Mouse (Mus musculus) embryonic facial prominence, embryonic 10.5 days (tissue): ENCODE results near the gene Atp9a. TPM values are rescaled to one million over a fixed set of nuclear protein-coding genes. Genes with fewer than 3 reads are reported as not detected.
A peak's percentile ranks its signal among the peaks of the same experiment; 100 is the strongest.

Source experiments
- DNase-seq: peaks from one replicate; pipeline ENCODE4 v3.0.0-alpha.2; 2017; ENCODE audit warnings: low spot score
- H3K27ac ChIP-seq: fragments of 300-500 bp; sonication (generic); replicated peaks from 2 replicates; pipeline ENCODE4 v1.5.1; 2016; ENCODE audit warnings: mild to moderate bottlenecking
- H3K27me3 ChIP-seq: fragments of 300-500 bp; sonication (generic); replicated peaks from 2 replicates; pipeline ENCODE4 v1.6.1; 2016; ENCODE audit warnings: low read depth, mild to moderate bottlenecking; ENCODE audit not compliant: poor library complexity, severe bottlenecking
- H3K36me3 ChIP-seq: fragments of 300-500 bp; sonication (generic); replicated peaks from 2 replicates; pipeline ENCODE4 v1.6.1; 2016; ENCODE audit warnings: mild to moderate bottlenecking, moderate library complexity
- H3K4me1 ChIP-seq: fragments of 300-500 bp; sonication (generic); 2 replicates; pipeline ENCODE4 v1.6.1; 2016
- H3K4me3 ChIP-seq: fragments of 300-500 bp; sonication (generic); 2 replicates; pipeline ENCODE4 v1.5.1; 2016; ENCODE audit warnings: mild to moderate bottlenecking, moderate library complexity
- H3K9me3 ChIP-seq: fragments of 300-500 bp; sonication (generic); 2 replicates; pipeline ENCODE4 v1.6.1; 2016; ENCODE audit warnings: mild to moderate bottlenecking
- WGBS: fragments of 180-500 bp; shearing (Covaris S2); methylation state at CpG from one replicate; pipeline ENCODE4 v1.1.7; 2016; 5-methylcytosine and 5-hydroxymethylcytosine counted together
- polyA plus RNA-seq: library from polyadenylated mRNA; unstranded; fragments of >200 nt; fragmentation: Nextera tagmentation; extraction: Ambion mirVana; gene quantifications from 2 replicates; pipeline ENCODE4 v1.2.1, GENCODE M21; 2016

Gene Atp9a
- polyA plus RNA-seq, 1 experiment from 2014 or later = 9.4 TPM

DNA sequence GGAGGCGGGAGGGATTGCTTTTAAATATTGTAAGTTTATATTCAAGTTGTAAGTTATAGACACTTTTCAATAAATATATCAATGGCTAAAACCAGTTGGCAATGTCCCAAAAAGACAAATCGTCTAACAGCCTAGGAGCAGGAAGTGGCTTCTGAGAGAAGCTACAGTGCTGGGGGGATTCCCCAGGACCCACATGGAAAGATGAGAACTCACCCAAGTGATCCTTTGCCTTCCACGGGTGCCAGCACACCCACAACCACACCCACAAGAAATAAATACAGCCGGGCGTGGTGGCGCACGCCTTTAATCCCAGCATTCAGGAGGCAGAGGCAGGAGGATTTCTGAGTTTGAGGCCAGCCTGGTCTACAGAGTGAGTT lies 47.2 kb downstream of the Atp9a start:
- Histone ChIP-seq H3K36me3 (peaks cover 9% of the 10 kb centered on the region; the same call in 1 of the 2 replicates), H3K4me1 (peaks cover 28% of the 10 kb centered on the region), H3K9me3 (peaks cover 3% of the 10 kb centered on the region; the same call in 1 of the 2 replicates), H3K27me3 (no peaks in the 10 kb centered on the region), H3K27ac (peak overlapping the region; percentile 58; the same call in 1 of the 2 replicates), H3K4me3 (no peak overlapping the region)
- 83% methylated on average over 7 of the region's 7 CpGs for WGBS
- no peak for DNase-seq

DNA sequence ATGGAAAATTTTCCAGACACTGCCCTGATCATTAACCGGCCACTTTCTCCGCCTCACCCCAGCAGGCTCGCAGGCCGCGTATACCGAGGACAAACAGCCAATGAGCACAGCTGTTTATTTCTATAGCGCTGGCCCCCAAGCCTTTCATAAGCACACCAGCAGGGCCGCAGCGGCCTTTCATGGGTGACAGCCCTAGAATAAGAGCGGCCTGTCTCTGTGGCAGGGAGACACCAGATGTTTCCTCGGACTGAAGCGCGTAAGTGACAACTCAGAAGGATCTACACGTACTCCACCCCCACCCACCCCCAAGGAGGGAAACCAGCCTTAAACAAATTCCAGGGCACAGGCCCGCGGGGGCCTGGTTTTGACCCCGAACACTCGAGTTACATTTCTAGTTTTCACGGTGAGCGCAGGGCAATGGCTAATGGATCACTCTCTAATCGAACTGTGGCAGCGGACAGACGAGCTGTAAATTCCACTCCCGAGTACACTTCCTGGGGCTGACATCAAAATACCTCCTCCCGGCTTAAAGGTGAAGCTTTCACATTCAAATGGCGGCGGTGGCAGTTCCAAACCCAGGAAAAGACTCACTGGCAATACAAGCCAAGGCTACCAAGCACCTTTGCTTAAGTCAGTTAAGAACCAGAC lies 47.7 kb downstream of the Atp9a start:
- H3K9me3 ChIP-seq = peaks cover 3% of the 10 kb centered on the region; the same call in 1 of the 2 replicates
- peak overlapping the region; percentile 42 for H3K4me3 ChIP-seq
- peaks cover 9% of the 10 kb centered on the region; the same call in 1 of the 2 replicates for H3K36me3 ChIP-seq
- H3K27ac ChIP-seq = peak overlapping the region; percentile 58
- 3% methylated on average over 27 of the region's 27 CpGs for WGBS
- H3K27me3 ChIP-seq = no peaks in the 10 kb centered on the region
- DNase-seq = peak; percentile 70
- peaks cover 32% of the 10 kb centered on the region for H3K4me1 ChIP-seq

DNA sequence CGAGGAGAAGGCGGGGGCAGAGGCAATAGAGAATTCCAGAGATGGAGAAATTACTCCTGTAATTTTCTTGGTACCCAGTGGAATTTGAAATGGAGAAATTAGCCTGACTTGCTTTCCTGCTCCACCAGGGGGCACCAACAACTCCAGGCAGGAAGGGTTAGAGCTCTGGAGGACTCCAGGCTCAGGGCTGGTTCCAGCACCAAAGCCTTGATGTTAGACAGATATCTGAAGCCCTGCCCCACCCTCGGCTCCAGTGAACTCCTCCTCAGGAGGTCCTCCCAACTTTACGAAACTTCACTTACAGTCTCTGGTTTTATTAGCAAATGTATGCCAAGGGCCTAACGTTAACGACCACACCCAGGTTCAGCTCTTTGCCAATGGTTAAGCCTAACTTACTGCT lies 50.4 kb downstream of the Atp9a start:
- Histone ChIP-seq H3K4me3 (no peak overlapping the region), H3K27ac (no peak overlapping the region), H3K36me3 (peaks cover 9% of the 10 kb centered on the region; the same call in 1 of the 2 replicates), H3K27me3 (no peaks in the 10 kb centered on the region), H3K4me1 (peaks cover 38% of the 10 kb centered on the region), H3K9me3 (peaks cover 3% of the 10 kb centered on the region; the same call in 1 of the 2 replicates)
- DNase-seq = peak; percentile 78
- 58% methylated on average over 6 of the region's 6 CpGs for WGBS

DNA sequence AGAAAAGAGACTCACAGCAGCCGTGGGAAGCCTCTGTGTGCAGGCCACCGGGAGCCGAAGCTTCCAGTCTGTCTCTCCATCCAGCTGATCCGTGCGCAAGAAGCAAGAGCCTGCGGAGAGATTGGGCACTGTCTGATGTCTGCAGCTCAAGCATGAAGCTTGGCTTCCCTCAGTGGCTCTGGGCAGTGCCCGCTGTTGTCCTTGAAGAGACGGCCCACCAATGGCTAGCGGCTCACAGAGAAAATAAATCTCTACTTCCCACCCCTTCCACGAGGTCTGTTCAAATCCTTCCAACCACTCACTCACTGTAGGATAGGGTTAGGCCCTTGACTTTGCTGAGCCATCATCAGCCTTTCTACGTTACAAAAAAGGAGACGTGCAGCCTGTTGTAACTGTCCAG lies 54.9 kb downstream of the Atp9a start:
- Histone ChIP-seq H3K27ac (no peak overlapping the region), H3K27me3 (no peaks in the 10 kb centered on the region), H3K4me3 (no peak overlapping the region), H3K36me3 (no peaks in the 10 kb centered on the region), H3K4me1 (peaks cover 32% of the 10 kb centered on the region; the same call in 1 of the 2 replicates), H3K9me3 (no peaks in the 10 kb centered on the region)
- DNase-seq = no peak
- WGBS = 87% methylated on average over 12 of the region's 12 CpGs

DNA sequence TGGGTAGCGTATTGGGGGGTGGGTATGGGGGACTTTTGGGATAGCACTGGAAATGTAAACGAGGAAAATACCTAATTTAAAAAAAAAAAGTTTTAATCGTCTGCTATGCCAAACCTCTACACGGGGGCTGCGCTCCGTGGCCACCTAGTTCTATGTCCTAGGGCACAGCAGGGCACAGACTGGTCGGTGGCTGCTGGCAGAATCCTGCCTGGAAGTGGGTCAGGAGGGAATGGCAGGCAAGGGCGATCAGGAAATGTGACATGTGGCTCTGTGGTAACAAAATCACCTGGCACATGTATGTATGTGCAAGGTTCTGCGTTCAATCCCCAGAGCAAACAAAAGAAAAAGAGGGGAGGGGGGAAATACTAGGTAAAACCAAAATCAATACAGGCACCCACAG lies 56.3 kb downstream of the Atp9a start:
- H3K27ac ChIP-seq = no peak overlapping the region

DNA sequence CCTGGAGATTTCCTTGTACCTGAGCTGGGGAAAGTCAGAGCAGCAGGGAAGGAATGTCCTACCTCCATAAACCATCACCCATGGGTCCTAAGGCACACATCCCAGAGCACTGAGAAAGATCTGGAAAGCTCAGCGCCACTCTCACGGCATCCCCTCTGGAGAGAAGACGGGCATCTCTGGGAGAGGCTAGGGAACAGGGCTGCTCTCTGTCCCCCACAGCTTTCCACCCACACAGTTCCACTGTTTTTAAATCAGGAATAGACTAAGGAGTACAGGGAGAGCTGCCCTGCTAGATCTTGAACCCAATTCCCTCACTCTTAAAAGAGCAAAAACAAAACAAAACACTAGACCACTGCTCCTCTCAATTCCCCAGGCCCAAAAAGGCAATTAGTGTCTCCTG lies 57.5 kb downstream of the Atp9a start:
- Histone ChIP-seq H3K4me1 (peaks cover 29% of the 10 kb centered on the region; the same call in 1 of the 2 replicates), H3K27ac (0 out of 2 replicates have a peak overlapping the region, but pooled peaks have one; percentile 14), H3K4me3 (no peak overlapping the region), H3K27me3 (0 out of 2 replicates have a peak, but pooled peaks cover 2% of the 10 kb centered on the region), H3K36me3 (peaks cover 13% of the 10 kb centered on the region), H3K9me3 (peaks cover 2% of the 10 kb centered on the region; the same call in 1 of the 2 replicates)
- no peak for DNase-seq
- 82% methylated on average over 3 of the region's 3 CpGs for WGBS

More for the DNA sequence above, 56.3 kb downstream of the Atp9a start:
- Histone ChIP-seq H3K27me3 (no peaks in the 10 kb centered on the region), H3K36me3 (peaks cover 9% of the 10 kb centered on the region), H3K9me3 (no peaks in the 10 kb centered on the region), H3K4me3 (no peak overlapping the region), H3K4me1 (peaks cover 32% of the 10 kb centered on the region; the same call in 1 of the 2 replicates)
- no peak for DNase-seq
- 91% methylated on average over 9 of the region's 9 CpGs for WGBS

DNA sequence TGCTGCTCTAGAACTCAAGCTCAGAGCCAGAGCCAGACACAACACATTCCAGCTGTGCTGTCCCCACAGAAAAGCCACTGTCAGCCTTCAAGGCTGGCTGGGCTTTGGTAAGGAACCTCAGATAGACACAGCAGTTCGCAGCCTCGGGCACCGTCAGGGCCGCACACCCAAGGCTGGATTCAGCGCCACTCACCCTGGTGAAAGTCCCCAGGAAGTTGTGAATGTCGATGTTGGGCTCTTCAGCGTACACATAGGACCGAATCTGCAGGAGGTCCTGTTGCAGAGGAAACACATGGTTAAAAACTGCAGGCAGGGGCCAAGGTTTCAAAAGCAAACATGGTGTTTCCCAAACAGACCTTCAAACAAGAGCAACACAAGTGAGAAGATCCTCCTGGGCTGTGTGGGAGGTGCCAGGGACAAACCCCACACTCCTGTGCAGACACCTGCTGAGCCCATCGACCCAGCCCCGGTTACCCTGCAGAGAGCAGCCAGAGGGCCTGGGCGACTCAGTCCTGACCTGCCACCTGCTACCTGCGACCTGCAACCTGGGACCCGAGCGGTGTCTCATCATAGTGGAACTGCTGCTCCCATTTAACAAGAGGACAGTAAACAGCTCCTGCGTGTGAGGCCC lies 58.6 kb downstream of the Atp9a start:
- 0 out of 2 replicates have a peak, but pooled peaks cover 4% of the 10 kb centered on the region for H3K27me3 ChIP-seq
- WGBS = 43% methylated on average over 15 of the region's 15 CpGs
- H3K9me3 ChIP-seq = peaks cover 4% of the 10 kb centered on the region; the same call in 1 of the 2 replicates
- no peak for DNase-seq
- no peak overlapping the region for H3K4me3 ChIP-seq
- peaks cover 25% of the 10 kb centered on the region; the same call in 1 of the 2 replicates for H3K4me1 ChIP-seq
- H3K36me3 ChIP-seq = peaks cover 14% of the 10 kb centered on the region
- H3K27ac ChIP-seq = no peak overlapping the region

DNA sequence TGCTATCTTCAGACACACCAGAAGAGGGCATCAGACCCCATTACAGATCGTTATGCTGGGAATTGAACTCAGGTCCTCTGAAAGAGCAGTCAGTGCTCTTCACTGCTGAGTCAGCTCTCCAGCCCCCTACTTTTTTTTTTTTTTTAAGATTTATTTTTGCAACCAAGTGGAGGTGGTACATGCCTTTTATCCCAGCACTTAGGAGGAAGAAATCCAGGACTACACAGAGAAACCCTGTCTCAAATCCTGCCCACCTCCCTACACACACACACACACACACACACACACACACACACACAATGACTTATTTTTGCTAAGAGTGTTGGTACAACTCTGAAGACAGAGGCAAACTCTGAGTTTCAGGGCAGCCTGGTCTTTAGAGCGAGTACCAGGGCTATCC lies 59.5 kb downstream of the Atp9a start:
- peaks cover 4% of the 10 kb centered on the region; the same call in 1 of the 2 replicates for H3K9me3 ChIP-seq
- peaks cover 19% of the 10 kb centered on the region for H3K36me3 ChIP-seq
- DNase-seq = no peak
- no peak overlapping the region for H3K27ac ChIP-seq
- WGBS = 79% methylated on average over 2 of the region's 2 CpGs
- H3K4me3 ChIP-seq = no peak overlapping the region
- H3K4me1 ChIP-seq = peaks cover 25% of the 10 kb centered on the region
- H3K27me3 ChIP-seq = peaks cover 12% of the 10 kb centered on the region; the same call in 1 of the 2 replicates

DNA sequence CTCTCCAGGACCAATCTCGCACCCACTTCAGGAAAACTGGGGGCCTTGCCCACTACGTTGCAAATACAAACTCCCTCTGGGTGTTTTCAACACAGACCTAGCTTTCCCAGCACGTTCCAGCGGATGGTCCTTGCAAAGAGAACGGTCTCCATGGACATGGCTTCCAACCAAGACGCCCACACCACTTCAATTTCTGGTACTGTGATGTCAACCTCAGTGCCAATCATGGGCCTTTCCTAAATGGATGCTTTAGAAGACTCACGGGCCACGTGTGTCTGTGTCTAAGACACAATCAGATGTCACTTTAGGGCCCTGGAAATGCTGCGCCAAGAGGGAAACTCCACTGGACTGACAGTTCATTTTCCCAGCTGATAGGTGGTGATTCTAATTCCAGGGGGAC lies 60.7 kb downstream of the Atp9a start:
- Histone ChIP-seq H3K36me3 (peaks cover 19% of the 10 kb centered on the region), H3K4me1 (peaks cover 25% of the 10 kb centered on the region)
- WGBS = 94% methylated on average over 9 of the region's 9 CpGs

DNA sequence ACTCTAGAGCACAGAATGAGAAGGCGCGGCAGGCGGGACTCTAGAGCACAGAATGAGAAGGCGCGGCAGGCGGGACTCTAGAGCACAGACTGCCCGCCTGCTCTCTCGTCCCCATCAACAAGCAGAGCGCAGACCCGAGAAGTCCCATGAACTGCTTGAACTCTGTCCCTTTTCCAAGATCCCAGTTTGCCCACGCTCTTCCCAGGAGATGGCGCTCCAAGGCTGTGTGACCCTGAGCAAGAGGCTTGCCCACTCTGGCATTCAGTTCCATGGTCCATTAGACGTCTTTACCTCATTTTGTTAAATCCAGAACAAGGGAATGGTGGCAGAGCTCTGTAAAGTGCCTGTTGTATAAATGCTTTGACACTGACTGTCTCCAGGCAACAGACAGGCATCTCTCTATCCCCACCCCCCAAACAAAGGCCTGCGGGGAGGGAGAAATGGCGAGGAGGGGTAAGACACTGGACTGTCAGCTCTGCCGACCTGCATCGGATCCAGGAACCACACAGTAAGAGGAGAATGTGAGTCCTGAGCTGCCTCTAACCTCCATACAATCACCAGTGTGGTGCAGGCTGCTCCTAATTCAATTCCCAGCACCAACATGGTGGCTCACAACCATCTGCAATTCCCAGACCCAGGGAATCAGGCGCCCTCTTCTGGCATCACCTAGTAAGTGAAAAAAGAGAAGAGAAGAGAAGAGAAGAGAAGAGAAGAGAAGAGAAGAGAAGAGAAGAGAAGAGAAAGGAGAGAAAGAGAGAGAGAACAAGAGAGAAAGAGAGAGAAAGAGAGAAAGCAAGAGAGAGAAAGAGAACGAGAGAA lies 62.6 kb downstream of the Atp9a start:
- H3K4me1 ChIP-seq = peaks cover 22% of the 10 kb centered on the region
- DNase-seq = no peak
- peaks cover 27% of the 10 kb centered on the region for H3K36me3 ChIP-seq
- peaks cover 17% of the 10 kb centered on the region; the same call in 1 of the 2 replicates for H3K27me3 ChIP-seq
- 55% methylated on average over 19 of the region's 19 CpGs for WGBS
- no peak overlapping the region for H3K4me3 ChIP-seq
- 0 out of 2 replicates have a peak overlapping the region, but pooled peaks have one; percentile 14 for H3K27ac ChIP-seq
- H3K9me3 ChIP-seq = peaks cover 4% of the 10 kb centered on the region; the same call in 1 of the 2 replicates

More for the DNA sequence above, 60.7 kb downstream of the Atp9a start:
- H3K4me3 ChIP-seq = no peak overlapping the region
- no peak for DNase-seq
- H3K27me3 ChIP-seq = peaks cover 17% of the 10 kb centered on the region; the same call in 1 of the 2 replicates
- peaks cover 4% of the 10 kb centered on the region; the same call in 1 of the 2 replicates for H3K9me3 ChIP-seq
- H3K27ac ChIP-seq = no peak overlapping the region

DNA sequence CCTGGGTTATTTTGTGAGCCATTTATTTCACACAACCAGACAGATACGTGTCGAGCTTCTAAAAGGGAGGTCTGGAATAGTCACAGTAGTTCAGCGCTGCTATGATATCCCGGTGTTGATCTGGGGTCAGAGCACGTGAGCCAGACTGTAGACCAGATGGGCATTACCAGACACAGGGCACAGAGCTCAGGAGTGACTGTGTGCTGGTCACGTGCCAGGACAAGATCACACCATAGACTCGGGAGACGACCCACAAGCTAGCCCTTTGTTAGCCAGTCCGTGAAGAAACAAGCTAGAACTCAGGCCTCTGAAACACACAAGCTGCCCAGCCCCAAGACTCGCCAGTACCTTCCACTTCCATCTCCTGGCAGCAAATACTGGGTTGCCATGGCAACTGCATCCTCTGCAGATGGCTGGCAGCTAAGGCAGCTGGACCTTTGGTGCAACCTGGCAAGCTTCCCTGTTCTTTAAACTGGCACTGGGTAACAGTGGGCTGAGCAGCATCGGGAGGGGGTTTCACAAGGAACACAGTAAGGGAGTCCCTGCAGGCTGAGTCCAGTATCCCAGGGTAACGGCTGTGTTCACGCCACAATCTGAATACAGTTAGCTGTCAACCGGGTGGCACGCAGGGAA lies 63.4 kb downstream of the Atp9a start:
- Histone ChIP-seq H3K27me3 (peaks cover 17% of the 10 kb centered on the region; the same call in 1 of the 2 replicates), H3K4me1 (peaks cover 16% of the 10 kb centered on the region), H3K9me3 (peaks cover 4% of the 10 kb centered on the region; the same call in 1 of the 2 replicates), H3K27ac (no peak overlapping the region), H3K4me3 (no peak overlapping the region), H3K36me3 (peaks cover 34% of the 10 kb centered on the region)
- no peak for DNase-seq
- 80% methylated on average over 15 of the region's 15 CpGs for WGBS
